Mouse (Mus musculus) urinary bladder, postnatal 25 days (tissue): ENCODE data around the gene Aven.
A peak's percentile ranks its signal among the peaks of the same experiment; 100 is the strongest.

Experiments used
- DNase-seq: peaks from one replicate; pipeline ENCODE4 v3.0.0; 2022; ENCODE audit warnings: low spot score

Aven gene

DNA sequence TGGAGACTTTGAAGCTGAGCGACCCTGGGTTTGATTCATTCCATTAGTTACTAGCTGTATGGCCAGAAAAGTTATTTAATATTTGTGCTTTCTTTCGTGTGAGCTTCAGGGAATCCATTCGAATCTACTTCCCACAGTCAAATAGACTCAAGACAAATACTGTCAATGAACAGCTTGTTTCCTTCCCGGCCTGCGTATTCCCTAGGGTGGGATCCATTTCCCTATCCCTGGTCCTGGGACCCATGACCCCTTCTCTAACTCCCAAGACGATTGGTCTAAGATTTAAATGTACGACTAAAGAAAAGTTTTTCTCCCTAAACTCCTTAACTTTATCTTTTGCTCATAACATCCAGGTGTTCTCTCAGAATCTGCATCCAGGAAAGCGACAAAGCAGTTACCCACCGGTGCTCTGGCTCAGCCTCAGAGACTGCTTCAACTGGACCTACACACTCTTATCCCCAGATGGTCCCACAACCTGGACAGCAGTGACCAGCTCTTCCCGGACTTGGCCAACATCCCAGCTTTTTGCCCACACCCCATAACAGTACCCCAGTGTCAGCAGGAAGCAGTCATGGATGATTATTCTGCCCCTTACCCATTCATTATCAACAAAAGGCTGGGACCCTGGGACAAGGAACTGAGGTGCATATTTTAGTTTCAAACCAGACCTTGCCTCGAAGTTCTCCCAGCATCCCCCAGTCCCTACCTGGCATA lies 2.1 kb upstream of the Aven start:
- DNase-seq = no peak

DNA sequence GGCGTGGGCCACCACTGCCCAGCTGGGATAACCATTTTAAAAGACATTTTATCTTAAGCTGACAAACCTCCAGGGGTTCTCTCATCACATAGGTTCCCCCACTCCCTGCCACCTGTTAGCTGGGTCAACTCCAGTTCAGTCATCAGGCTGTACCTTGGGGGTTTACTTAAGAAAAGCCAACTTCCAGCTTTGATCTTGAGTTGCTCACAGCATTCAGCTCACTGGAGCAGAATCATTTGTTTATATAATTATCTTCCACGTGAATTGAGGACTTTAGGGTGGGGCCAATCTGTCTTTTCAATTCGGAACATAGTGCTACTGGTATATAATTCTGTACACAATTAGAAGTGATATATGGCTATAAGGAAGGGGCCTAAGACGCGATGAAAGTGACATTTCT lies 1.1 kb upstream of the Aven start:
- no peak for DNase-seq

DNA sequence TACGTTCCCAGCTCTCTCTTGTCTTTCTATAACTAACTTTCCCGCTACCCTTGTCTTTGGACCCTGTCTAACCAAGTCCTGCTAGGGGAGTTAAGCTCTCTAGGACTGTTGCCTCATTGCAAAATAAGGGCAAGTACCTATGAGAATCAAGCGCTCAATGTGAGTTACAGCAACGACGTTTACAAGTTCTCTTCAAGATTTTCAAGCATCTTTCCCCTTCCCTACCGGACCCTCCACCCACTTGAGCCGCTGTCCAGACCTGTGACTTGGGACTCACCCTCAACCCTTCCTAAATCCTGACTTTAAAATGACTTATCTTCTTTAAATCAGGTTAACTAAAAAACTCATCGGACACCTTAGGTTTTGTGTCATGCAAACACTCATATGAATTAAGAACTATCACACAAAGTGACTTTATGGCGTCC lies 321 bp upstream of the Aven start:
- DNase-seq = peak; percentile 24

DNA sequence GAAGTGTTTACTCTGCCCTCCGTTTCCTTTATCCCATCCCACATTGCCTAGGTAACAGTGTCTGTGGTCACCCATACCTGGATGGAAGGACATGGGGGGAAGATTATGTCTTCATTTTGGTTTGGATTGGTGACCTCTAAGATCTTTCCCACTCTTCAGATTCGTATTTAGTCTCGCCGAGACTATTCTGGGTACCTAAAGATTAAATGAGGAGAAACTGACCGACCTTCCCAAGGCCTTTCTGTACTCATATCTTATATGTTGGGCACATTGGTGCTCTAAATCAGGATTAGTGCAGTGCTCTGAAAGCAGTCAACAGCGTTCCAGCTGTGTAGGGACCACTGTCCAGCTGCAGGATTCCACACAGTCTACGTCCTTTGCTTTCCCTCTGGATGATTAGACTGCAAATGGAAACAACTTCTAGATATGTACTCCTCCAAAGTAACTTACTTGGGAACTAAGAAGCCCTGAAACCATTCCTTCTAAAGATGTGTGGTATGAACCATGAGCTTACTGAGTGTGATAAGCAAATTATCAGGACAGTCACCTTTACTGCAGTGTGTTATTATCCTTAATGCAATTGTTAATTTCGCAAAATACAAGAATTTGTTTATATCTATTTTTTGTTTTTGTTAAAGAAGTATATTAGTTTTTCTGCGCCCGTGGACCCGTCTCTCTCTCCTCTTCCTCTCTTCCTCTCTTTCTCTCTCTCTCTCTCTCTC lies 936 bp downstream of the Aven start:
- no peak for DNase-seq

DNA sequence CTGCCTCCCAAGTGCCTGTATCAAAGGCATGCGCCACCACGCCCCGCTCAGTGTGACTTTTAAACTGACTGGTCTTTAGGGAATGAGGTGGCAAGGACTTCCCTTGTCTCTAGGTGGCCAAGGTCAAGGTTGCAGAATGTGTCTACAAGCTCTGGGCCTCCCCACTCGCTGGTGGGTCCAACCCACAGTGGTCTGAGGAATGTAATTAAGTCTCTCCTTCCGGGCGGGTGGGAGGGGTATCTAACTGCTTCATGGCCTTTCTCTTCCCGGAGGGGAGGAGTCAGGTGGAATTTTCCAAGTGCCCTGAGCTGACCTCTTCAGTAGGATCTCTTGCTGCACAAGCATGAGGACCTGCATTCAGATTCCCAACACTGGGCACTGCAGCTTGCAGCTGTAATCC lies 5.1 kb downstream of the Aven start:
- no peak for DNase-seq

DNA sequence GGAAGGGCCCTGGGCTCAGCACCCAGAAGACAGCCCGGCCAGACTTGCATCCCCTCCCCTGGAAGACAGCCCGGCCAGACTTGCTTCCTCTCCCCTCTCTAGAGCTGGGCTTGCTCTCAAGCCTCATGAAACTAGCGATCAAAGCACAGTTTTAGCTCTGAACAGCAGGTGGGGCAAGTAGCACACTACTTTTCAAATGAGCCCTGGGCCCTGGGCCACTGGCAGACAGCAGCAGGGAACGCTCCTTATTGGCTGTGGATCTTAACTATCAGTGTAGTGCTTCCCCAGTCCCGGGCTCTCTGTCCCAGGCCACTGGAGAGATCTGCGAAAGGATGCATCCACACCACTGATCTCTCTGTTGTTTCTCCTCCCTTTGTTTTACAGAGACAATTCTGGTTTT lies 8.4 kb downstream of the Aven start:
- DNase-seq = peak; percentile 37

DNA sequence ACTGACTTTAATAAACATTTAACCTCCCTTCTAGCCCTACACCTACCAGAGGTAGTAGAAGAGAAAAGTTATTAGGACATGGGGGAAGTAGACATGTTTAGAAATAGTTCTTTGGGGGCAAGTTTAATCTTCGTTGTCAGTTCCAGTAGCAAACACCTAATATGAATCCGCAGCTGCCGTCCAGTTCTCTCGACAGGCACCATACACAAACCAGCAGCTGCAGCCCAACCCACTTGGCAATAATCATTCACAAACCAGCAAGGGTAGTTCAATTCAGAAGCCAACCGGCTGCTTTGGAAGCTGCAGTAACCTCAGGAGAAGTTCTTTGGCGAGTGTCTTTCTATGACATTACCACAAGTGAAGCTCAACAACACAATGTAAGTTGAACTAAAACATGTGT lies 11.2 kb downstream of the Aven start:
- DNase-seq = no peak

DNA sequence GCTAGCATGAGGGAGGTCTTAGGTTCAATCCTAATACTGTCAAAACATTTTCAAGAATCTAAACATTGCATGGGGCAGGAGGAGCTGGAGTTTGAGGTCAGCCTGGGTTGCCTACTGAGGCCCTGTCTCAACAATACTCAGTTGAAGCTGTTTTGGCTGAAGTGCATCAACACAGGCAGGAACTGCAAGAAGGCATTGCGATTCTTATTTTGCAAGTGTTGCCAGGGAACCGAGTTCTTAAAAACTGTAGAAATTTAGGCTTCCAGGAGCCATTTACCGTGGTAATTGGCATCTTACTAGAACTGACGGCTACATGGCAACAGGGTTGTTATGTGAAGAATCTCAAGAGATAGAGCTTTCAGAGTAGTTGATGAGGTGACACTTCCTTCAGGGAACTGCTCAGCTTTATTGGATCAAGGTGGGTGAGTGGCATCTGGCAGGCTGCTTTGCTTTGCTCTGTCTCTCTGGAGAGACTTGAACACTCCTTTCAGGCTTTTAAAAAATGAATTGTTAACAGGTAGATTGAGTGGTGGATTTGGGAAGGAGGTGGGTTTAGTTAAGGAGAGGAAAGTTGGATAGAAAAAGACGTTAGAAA lies 14.2 kb downstream of the Aven start:
- no peak for DNase-seq

DNA sequence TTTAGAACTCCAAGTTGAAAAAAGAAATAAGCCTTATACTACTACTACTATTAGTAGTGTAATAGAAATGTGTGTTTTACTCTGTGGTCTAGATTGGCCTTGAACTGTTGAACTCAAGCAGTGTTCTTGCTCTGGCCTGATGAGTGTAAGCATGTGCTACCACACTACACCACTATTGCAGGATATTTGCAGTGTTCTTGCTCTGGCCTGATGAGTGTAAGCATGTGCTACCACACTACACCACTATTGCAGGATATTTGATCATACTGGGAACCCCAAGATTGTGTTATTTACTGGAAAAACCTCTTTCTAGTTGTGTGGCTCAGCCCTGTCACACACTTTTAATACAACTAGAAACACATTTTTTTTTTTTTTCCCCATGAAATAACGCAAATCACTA lies 14.7 kb downstream of the Aven start:
- no peak for DNase-seq

DNA sequence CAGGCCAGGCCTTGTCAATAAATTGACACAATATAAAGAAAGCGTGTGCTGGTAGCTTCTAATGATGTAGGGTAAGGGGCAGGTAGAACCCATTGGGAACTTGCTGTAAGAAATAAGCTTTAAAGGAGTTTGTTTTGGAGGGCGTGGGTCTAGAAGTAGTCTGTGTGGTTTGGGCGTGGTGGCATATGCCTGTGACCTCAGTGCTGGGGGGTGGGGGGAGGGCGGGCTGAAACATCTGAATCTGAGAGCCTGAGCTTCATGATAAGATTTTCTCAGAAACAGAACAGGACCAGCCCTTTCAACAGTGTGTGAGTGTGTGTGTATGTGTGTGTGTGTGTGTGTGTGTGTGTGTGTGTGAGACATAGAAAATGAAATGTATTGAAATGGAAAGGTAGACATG lies 17.4 kb downstream of the Aven start:
- DNase-seq = no peak

DNA sequence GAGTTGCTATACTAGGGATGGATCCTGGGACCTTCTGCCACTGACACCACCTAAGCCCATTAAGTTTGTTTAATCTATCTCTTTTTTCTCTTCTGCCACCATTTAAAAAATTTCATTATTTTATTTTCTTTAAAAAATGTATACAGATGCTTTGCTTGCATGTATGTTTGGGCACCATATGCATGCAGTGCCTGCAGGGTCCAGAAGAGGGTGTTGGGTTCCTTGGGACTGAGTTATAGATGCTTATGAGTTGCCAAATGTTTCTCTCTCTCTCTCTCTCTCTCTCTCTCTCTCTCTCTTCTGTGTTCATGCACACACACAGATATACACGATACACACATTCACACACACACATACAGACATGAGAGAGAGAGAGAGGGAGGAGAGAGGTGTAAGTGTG lies 20.3 kb downstream of the Aven start:
- no peak for DNase-seq

DNA sequence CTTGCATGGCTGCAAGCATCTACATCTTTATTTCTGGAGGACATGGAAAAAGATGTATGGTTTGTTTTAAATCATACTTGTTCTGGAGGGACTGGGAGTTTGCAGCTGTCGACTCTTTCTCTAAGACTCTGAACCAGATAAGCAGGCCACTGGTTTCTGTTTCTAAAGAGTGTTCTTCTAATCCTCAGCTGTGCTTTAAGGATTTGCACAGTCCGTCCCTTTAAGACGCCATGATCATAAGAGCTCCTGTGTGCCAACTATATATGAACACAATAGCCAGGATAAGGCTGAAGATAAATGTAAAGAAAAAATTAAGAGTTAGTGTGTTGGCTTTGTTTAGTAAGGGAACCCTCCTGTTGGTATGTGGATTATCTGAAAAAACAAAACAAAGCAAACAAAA lies 24.0 kb downstream of the Aven start:
- DNase-seq = no peak

DNA sequence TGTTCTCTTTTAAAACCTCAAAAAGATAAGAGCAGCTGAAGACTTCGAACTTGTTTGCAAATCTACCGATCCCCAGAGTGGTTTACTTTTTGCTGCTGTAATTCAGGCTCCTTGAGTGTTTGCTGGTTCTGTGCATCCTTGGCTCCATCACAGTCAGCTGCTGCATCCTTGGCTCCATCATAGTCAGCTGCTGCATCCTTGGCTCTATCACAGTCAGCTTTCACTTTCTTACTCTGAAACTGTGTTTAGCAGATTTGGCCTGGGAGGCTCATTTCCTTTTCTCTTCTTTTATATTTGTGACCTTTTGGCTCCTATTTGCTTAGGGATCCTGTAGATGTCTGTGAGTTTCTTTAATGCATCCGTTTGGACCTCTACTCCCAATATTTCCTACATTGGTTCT lies 24.5 kb downstream of the Aven start:
- DNase-seq = no peak

DNA sequence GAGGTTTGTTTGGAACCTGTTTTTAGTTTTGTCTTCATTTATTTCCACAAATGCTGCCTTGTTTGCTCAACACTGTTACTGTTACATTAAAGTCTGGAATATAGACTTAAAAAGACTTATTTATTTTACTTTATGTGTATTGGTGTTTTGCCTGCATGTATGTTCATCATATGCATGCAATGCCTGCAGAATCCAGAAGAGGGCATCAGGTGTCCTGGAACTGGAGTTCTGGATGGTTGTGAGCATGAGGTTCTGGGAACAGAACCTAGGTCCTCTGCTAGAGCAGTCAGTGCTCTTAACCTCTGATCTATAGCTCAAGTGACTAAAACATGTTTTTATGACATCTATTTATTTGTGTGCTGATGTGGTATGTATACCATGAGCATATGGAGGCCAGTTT lies 25.8 kb downstream of the Aven start:
- no peak for DNase-seq

DNA sequence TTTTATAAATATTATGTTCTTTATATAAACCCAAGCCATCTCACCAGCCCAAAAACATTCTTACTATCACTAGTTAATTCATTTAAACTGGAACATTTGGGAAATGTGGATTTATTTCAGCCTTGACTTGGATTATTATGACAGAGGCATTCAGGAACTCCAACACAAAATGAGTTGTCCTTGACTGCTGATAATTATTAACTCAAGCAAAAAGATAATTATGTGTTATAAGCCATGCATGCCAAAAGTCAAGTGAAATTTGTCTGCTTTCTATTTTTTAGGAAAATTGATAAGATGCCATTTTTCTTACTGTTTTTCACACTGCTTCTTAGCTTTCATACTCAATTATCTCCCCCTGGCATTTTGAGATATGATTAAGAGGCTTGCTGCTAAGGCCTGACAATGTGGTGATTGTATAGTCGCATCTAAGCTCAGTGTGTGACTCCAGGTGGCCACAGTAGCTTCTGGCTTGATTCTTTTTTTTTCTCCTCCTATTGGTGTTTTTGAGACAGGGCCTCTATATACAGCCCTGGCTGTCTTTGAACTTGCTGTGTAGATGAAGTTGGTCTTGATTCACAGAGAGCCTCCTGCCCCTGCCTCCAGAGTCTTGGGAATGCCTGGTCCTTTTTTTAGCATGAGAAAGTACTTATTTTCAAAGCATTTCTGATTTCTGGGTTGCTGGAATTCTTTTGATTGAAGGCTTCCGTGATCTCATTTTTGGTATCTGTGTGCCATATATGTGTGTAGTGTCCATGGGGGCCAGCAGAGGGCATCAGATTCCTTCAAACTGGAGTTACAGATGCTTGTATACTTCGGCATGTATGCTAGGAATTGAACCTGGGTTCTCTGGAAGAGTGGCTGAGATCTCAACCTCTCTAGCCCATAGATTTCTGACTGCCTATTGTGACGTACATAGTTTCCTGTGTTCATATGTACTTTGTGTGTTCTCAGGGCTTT lies 28.0 kb downstream of the Aven start:
- DNase-seq = no peak

DNA sequence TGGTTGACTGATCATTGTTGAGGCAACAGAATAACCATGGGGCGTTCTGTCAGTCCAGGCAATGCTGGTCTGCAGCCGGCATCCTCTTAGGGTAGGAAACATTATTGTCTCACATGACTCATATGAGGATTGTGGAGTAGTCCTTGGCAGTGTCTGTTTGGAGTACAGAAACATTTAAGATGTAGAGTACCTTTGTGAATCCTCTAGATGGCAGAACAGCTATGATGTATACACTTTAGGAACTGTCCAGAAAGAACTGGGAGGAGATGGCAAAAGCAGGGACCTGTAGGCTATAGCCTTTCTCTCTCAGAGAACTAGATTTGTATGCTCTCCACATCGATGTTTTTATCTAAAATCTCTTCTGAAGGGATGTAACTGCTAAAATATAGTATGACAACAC lies 34.2 kb downstream of the Aven start:
- no peak for DNase-seq

DNA sequence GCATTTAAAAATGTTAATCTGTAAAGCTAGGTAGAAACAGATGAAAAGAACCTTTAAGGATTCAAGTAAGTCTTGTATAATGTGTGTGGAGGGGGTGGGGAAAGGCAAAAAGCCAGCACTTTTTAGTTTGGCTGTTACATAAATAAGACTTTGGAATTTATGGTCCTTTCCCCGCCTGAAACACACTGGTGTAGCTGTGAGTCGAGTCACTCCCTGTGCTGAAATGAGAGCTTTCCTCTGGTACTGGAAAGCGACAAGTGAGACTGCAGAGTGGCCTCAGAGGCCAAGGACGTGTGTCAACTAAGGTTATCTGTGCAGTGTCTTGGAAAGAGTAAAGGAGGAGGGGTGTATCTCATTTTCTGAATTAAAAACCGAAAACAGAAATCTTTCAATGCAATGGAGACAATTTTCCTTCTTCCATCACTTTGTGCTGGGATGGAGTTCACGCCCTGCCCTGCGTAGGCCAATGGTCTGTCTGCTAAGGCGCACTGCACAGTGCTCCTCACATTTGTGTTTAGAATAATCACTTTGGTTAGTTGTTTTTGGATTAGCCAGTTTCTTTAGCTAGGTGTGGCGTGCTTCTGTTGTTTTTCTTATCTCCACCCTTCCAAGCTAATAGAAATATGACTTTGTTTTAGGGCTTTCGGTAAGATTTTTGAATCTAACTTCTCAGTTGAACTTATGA lies 40.2 kb downstream of the Aven start:
- DNase-seq = no peak

DNA sequence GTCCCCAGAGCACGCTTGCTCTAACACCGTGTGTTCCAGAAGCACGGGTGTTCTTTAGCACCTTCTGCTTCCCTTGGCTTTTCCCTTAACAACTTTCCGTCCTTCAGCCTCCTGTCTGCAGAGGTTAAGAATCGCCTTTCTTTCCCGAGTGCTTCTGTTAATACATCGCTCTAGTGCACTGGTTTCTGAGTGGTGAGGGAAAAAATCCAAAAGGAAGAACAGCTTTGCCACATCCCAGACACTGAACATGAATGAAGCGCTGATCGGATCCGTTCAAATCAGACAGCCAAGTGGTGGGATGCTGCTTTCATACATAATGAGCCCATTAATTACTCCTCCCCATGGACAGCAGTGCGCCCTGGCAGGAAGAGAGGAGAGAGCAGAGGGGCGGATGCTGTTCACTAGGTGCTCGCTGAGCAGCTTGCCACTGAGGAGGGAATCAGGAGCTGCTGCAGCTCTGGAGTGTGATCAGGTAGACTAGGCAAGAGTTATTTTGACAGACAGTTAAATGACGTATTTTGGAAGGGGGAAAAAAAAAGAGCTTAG lies 42.0 kb downstream of the Aven start:
- no peak for DNase-seq

DNA sequence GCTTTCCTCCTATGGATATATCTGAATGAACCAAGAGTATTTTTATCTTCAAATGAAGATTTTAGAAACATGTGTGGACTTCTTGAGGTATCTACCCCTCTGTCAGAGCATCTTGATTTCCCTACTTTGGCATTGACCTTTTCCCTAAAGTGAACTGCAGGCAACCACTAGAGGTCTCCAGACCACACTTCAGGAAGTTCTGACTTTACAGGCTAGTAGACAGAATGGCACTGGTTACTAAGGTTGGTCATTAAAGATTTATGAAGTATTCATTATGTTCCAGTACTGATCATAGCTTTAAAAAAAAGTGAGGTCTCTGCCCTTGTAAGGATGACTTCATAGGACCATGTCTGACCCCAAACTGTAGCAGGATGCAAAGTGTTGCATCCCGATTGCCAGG lies 46.0 kb downstream of the Aven start:
- DNase-seq = no peak

DNA sequence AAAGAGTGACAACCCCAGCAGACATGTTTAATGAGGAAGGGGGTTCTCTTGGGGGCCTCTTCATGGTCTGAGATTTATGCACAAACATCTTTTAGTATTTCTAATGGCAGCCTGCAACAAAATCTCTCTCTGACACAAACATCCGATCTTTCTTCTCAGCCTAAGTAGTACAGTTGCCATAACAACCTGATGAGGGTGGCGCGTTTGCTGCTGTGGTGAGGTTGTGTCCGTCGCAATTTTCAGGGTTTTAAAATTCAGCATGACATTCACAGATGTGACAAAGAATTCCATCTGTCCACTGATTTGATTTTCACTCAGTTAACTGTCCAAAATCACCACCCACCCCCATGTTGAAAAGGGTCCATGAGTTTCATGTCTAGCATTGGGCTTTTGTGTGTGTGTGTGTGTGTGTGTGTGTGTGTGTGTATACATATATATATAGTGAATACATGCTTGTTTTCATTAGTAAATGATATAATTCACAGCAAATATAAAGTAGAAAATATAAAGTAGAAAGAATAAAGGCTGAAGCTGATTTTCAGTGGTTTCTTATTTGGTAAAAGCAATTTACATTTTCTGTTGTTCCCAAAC lies 49.0 kb downstream of the Aven start:
- no peak for DNase-seq

DNA sequence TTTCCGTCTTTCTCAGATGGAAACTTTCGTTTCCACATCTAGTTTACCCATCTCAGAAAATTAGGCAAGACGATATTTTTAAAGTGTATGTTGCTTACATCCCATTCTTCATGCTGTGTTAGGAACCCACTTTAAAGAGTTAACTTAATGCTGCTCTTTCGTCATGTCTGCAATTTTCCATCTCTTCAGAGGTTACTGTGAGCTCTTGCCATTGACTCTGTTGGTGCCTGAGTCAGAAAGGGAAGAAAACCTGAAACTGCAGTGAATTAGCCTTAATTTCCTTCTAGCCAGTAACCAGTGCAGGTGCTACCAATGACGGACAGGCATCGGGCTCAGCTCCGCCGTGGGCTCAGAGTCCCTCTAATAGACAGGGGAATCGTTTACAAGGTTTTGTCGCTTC lies 63.8 kb downstream of the Aven start:
- no peak for DNase-seq
